Mouse (Mus musculus): Measurements from ENCODE around the gene Hspbap1.

DNA sequence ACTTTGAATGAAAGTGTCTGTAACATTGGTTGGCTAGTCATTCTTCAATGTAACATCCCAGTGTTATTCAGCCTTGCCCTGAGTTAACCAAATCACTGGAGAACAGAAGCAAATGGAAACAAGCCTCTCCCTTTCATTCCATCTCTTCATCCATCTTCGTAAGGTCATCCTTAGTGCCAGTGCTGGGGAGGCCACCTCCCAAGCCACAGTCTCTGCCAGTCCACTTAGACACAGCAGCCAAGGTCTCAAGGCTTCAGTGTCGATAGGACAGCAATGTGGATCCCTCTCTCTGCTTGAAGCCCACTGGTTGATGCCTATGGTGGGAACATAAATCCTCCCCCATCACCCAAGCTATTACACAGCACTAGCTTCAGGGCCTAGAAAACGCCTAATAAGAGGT lies 62.8 kb downstream of the Hspbap1 start:
- TF ChIP-seq GATA1 (IDR thresholded peaks at IDR 0.05; ENCODE audit: borderline replicate concordance, low read length) (no peak), FLI1 (IDR thresholded peaks at IDR 0.05; ENCODE audit: low read length) (no peak)
